Mouse (Mus musculus) neutrophil, adult 5-6 weeks (primary cell): ENCODE data around the gene Chst5. TPM values are rescaled to one million over a fixed set of nuclear protein-coding genes. Genes with fewer than 3 reads are reported as not detected.
"Not testable (repeated sequence)": the region's sequence is repeated elsewhere in the genome, so short reads cannot be mapped to it uniquely, and the experiment has no call there.

Experiments used
- ATAC-seq: fragments of 151-379, 151-347 bp; 2 replicates; pipeline ENCODE4 v1.8.0; 2017; ENCODE audit warnings: mild to moderate bottlenecking, moderate TSS enrichment; ENCODE audit not compliant: insufficient number of reproducible peaks, poor library complexity, low FRiP score, severe bottlenecking; ENCODE audit errors: extremely low read depth
- total RNA-seq: library from RNA; stranded (forward); fragments of 200-1000 nt; gene quantifications from 2 replicates; pipeline ENCODE4 v1.2.3, GENCODE M21; 2017

Gene Chst5
- not detected in 2 replicates for total RNA-seq

GRCm38 (mm10) chr8:111909621-111910450 is at the start of gene Chst5:
TSS of gene Chst5 (minus strand) at chr8:111910447.
- ATAC-seq: no peak

- ATAC-seq: no peak
Observed at GRCm38 (mm10) chr8:111957231-111957630, 47.0 kb upstream of the Chst5 start.

- no peak for ATAC-seq
Observed at GRCm38 (mm10) chr8:111955879-111956278, 45.6 kb upstream of the Chst5 start.

- ATAC-seq: no peak
Observed at GRCm38 (mm10) chr8:111954844-111955594, 44.8 kb upstream of the Chst5 start.

- ATAC-seq: no peak
Observed at GRCm38 (mm10) chr8:111951936-111952335, 41.7 kb upstream of the Chst5 start.

GRCm38 (mm10) chr8:111951317-111951716 is 41.1 kb upstream of the Chst5 start:
- peak; percentile 47; the same call in 1 of the 2 replicates for ATAC-seq

- ATAC-seq: no peak
Observed at GRCm38 (mm10) chr8:111950846-111951245, 40.6 kb upstream of the Chst5 start.

GRCm38 (mm10) chr8:111947954-111948353 is 37.7 kb upstream of the Chst5 start:
- no peak for ATAC-seq

- ATAC-seq: peak; percentile 61; the same call in 1 of the 2 replicates
Observed at GRCm38 (mm10) chr8:111947144-111947543, 36.9 kb upstream of the Chst5 start.

GRCm38 (mm10) chr8:111943544-111943943 is 33.3 kb upstream of the Chst5 start:
- ATAC-seq: no peak

- peak; percentile 13; the same call in 1 of the 2 replicates for ATAC-seq
Observed at GRCm38 (mm10) chr8:111941101-111941454, 30.8 kb upstream of the Chst5 start.

GRCm38 (mm10) chr8:111940171-111941100 is 30.2 kb upstream of the Chst5 start, which contains the start of gene Gabarapl2:
TSS of gene Gabarapl2 (plus strand) at chr8:111940703.
- ATAC-seq: peak; percentile 93

GRCm38 (mm10) chr8:111939516-111940142 is 29.4 kb upstream of the Chst5 start:
- peak; percentile 55; the same call in 1 of the 2 replicates for ATAC-seq

- ATAC-seq: not testable (repeated sequence)
Observed at GRCm38 (mm10) chr8:111938076-111938985, 28.1 kb upstream of the Chst5 start.

- ATAC-seq: no peak
Observed at GRCm38 (mm10) chr8:111937184-111937583, 26.9 kb upstream of the Chst5 start.

- no peak for ATAC-seq
Observed at GRCm38 (mm10) chr8:111934201-111934600, 24.0 kb upstream of the Chst5 start.

GRCm38 (mm10) chr8:111933348-111934076 is 23.3 kb upstream of the Chst5 start, which contains the start of gene Tmem231:
TSS of gene Tmem231 (minus strand) at chr8:111933881.
- ATAC-seq: peak; percentile 99
